Mouse (Mus musculus) megakaryocyte, embryonic 14.5 days (primary cell): ENCODE measurements around the gene Slc22a23.

ENCODE experiments used
- FLI1 ChIP-seq: IDR thresholded peaks from 2 replicates; pipeline ENCODE4 v1.6.1; 2012; ENCODE audit warnings: low read length, inconsistent platforms, mixed read lengths
- GATA1 ChIP-seq: IDR thresholded peaks from 3 replicates; pipeline ENCODE4 v1.6.1; 2012; ENCODE audit warnings: mixed read lengths, low read length, inconsistent platforms, borderline replicate concordance

GRCm38 (mm10) chr13:34308604-34308927 lies 36.4 kb downstream of the Slc22a23 start:
- TF ChIP-seq GATA1, result no peak
- TF ChIP-seq FLI1, result no peak
